Mouse (Mus musculus): ENCODE results near the gene Ostc.

Gene Ostc

GRCm38 (mm10) chr3:130710103-130710502 lies 859 bp upstream of the Ostc start:
- no peak for DNase-seq (ENCODE audit: low spot score)

GRCm38 (mm10) chr3:130708529-130708928 lies 715 bp downstream of the Ostc start:
- DNase-seq (ENCODE audit: low spot score): peak; percentile 28

GRCm38 (mm10) chr3:130702289-130702688 lies 7.0 kb downstream of the Ostc start:
- no peak for DNase-seq (ENCODE audit: low spot score)

- DNase-seq (ENCODE audit: low spot score): no peak
Measured at GRCm38 (mm10) chr3:130697622-130698021, 11.6 kb downstream of the Ostc start.

- DNase-seq (ENCODE audit: low spot score): no peak
Measured at GRCm38 (mm10) chr3:130694705-130695104, 14.5 kb downstream of the Ostc start.

- DNase-seq (ENCODE audit: low spot score): no peak
Measured at GRCm38 (mm10) chr3:130694041-130694593, 15.1 kb downstream of the Ostc start.

- no peak for DNase-seq (ENCODE audit: low spot score)
Measured at GRCm38 (mm10) chr3:130691596-130692170, 17.6 kb downstream of the Ostc start.

- peak; percentile 41 for DNase-seq (ENCODE audit: low spot score)
Measured at GRCm38 (mm10) chr3:130690834-130691595, 18.2 kb downstream of the Ostc start.

- peak; percentile 59 for DNase-seq (ENCODE audit: low spot score)
Measured at GRCm38 (mm10) chr3:130689630-130690029, 19.6 kb downstream of the Ostc start.

GRCm38 (mm10) chr3:130687051-130687450 lies 22.2 kb downstream of the Ostc start:
- DNase-seq (ENCODE audit: low spot score): no peak

GRCm38 (mm10) chr3:130685014-130685366 lies 24.3 kb downstream of the Ostc start:
- DNase-seq (ENCODE audit: low spot score): no peak

GRCm38 (mm10) chr3:130684276-130685013 lies 24.8 kb downstream of the Ostc start:
- DNase-seq (ENCODE audit: low spot score): no peak

- no peak for DNase-seq (ENCODE audit: low spot score)
Measured at GRCm38 (mm10) chr3:130683836-130684235, 25.4 kb downstream of the Ostc start.

- DNase-seq (ENCODE audit: low spot score): no peak
Measured at GRCm38 (mm10) chr3:130682183-130682582, 27.1 kb downstream of the Ostc start.

GRCm38 (mm10) chr3:130681226-130681625 lies 28.0 kb downstream of the Ostc start:
- no peak for DNase-seq (ENCODE audit: low spot score)

- DNase-seq (ENCODE audit: low spot score): no peak
Measured at GRCm38 (mm10) chr3:130677671-130678460, 31.4 kb downstream of the Ostc start.

GRCm38 (mm10) chr3:130671291-130671690 lies 38.0 kb downstream of the Ostc start:
- DNase-seq (ENCODE audit: low spot score): no peak

- DNase-seq (ENCODE audit: low spot score): no peak
Measured at GRCm38 (mm10) chr3:130662496-130662895, 46.7 kb downstream of the Ostc start.

- no peak for DNase-seq (ENCODE audit: low spot score)
Measured at GRCm38 (mm10) chr3:130660619-130661018, 48.6 kb downstream of the Ostc start.

GRCm38 (mm10) chr3:130649569-130649968 lies 59.7 kb downstream of the Ostc start:
- DNase-seq (ENCODE audit: low spot score): no peak

- DNase-seq (ENCODE audit: low spot score): no peak
Measured at GRCm38 (mm10) chr3:130646110-130646810, 63.0 kb downstream of the Ostc start.
